Comparison of ENCODE assay signal across 35 mouse cellular contexts in genomic region chr16:92860649-92861048, GRCm38 (mm10).
"Had no signal": no experiment of that assay in that cellular context is flagged by ENCODE, and none has a peak within 500 bp of the region (broad histone marks: within the 10 kb centered on the region; RNA-seq: fewer than 3 reads in every experiment).

No protein-coding gene starts in this region.

- H3K27me3 ChIP-seq: hindbrain, embryonic 12.5 days; hindbrain, embryonic 13.5 days; hindbrain, embryonic 15.5 days; intestine, embryonic 15.5 days; kidney, embryonic 15.5 days had no signal

- ATAC-seq: hindbrain, embryonic 16.5 days; hindbrain, postnatal 0 days; inflammation-experienced regulatory T-cells, adult 6 months; intestine, embryonic 15.5 days; intestine, embryonic 16.5 days; intestine, postnatal 0 days had no signal

- H3K36me3 ChIP-seq: heart, embryonic 10.5 days; heart, embryonic 12.5 days; heart, embryonic 13.5 days; heart, embryonic 15.5 days; hindbrain, embryonic 10.5 days; hindbrain, embryonic 12.5 days; hindbrain, embryonic 13.5 days; hindbrain, embryonic 15.5 days; intestine, embryonic 15.5 days; kidney, embryonic 15.5 days had no signal

- H3K27ac ChIP-seq: heart, embryonic 10.5 days; heart, embryonic 13.5 days; heart, embryonic 15.5 days; hindbrain, embryonic 10.5 days; hindbrain, embryonic 12.5 days; hindbrain, embryonic 13.5 days; hindbrain, embryonic 14.5 days; hindbrain, embryonic 15.5 days; hindbrain, postnatal 0 days; intestine, embryonic 15.5 days; kidney, embryonic 15.5 days; kidney, postnatal 0 days; layer of hippocampus, adult 2 months; left cerebral cortex, adult 2 months had no signal

- H3K4me3 ChIP-seq: heart, embryonic 10.5 days; heart, embryonic 12.5 days; heart, embryonic 13.5 days; heart, embryonic 15.5 days; hindbrain, embryonic 10.5 days; hindbrain, embryonic 12.5 days; hindbrain, embryonic 13.5 days; hindbrain, embryonic 15.5 days; intestine, embryonic 15.5 days; kidney, embryonic 15.5 days; layer of hippocampus, adult 2 months; left cerebral cortex, adult 2 months had no signal

- DNase-seq: heart, postnatal 10 days; heart, postnatal 14 days; heart, postnatal 36 days; heart, postnatal 4 days; kidney, adult 11 months; kidney, adult 18-20 months; kidney, adult 2 months; kidney, adult 8-10 months; kidney, adult 9 months; kidney, postnatal 10 days; kidney, postnatal 14 days; kidney, postnatal 25 days; kidney, postnatal 36 days; kidney, postnatal 4 days; layer of hippocampus, adult 9-11 months had no signal

- H3K4me2 ChIP-seq: heart, embryonic 11.5 days; heart, embryonic 12.5 days; heart, embryonic 13.5 days; heart, embryonic 15.5 days; hindbrain, embryonic 12.5 days; hindbrain, embryonic 13.5 days; hindbrain, embryonic 14.5 days; hindbrain, embryonic 15.5 days; intestine, embryonic 15.5 days; kidney, embryonic 15.5 days had no signal
